In the genomic region with DNA sequence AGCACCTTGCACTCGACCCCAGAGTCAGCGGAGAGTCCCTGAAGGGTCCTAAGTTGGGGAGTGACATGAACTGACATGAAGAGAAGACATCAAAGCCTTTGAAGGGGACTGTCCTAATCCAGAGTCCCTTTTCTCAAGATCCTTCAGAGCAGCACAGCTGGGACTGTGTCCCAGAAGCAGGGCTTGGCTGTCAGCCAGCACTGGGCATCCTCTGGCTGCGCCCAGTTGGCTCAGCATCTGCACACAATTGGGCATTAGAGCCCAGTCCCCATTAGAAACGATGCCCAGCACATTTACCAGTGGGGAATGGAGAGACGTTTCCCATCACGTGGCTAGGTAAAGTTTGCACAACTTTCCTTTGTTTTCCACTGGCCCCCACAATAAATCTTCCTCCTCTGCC, we compare ENCODE assay signal across 13 mouse cellular contexts.
A peak's percentile ranks its signal among the peaks of the same experiment; 100 is the strongest.
DNase-seq lines count a peak whose midpoint lies in the region; ATAC-seq lines count a peak whose summit lies in the region.
"Had no signal": no experiment of that assay in that cellular context is flagged by ENCODE, and none has a peak within 500 bp of the region (broad histone marks: within the 10 kb centered on the region; RNA-seq: fewer than 3 reads in every experiment).

No protein-coding gene starts in this region.

- H3K4me3 ChIP-seq in embryonic facial prominence, embryonic 13.5 days = no peak overlapping the region
- no peak overlapping the region for H3K4me3 ChIP-seq in embryonic facial prominence, embryonic 10.5 days
- no peak overlapping the region for H3K4me3 ChIP-seq in embryonic facial prominence, embryonic 15.5 days (replicated peaks)
- H3K4me3 ChIP-seq: erythroblast, embryonic 14.5 days; heart, adult 2 months; midbrain, embryonic 12.5 days; stomach, embryonic 15.5 days had no signal

- H3K36me3 ChIP-seq in embryonic facial prominence, embryonic 13.5 days = no peaks in the 10 kb centered on the region
- H3K36me3 ChIP-seq in embryonic facial prominence, embryonic 10.5 days (replicated peaks) = no peaks in the 10 kb centered on the region
- no peaks in the 10 kb centered on the region for H3K36me3 ChIP-seq in embryonic facial prominence, embryonic 15.5 days
- H3K36me3 ChIP-seq: midbrain, embryonic 12.5 days; stomach, embryonic 15.5 days had no signal

- DNase-seq in embryonic facial prominence, embryonic 10.5 days (ENCODE audit: low spot score) = no peak
- DNase-seq in left cerebral cortex, adult 18-20 months (ENCODE audit: low spot score in 2 of 2) = peak; percentile 12 to 28
- no peak for DNase-seq in left cerebral cortex, adult 8-10 months (ENCODE audit: low spot score in 2 of 2)
- peak; percentile 54 for DNase-seq in right cerebral cortex, adult 18-20 months
- no peak for DNase-seq in spleen, postnatal 4 days (ENCODE audit: low spot score in 2 of 2)
- no peak for DNase-seq in embryo, embryonic 10 days (ENCODE audit: low spot score)

- H3K9ac ChIP-seq in embryonic facial prominence, embryonic 13.5 days = no peak overlapping the region
- no peak overlapping the region for H3K9ac ChIP-seq in embryonic facial prominence, embryonic 15.5 days
- H3K9ac ChIP-seq: midbrain, embryonic 12.5 days; stomach, embryonic 15.5 days had no signal

- H3K27ac ChIP-seq in embryonic facial prominence, embryonic 13.5 days = peak overlapping the region; percentile 68; the same call in 1 of the 2 replicates
- no peak overlapping the region for H3K27ac ChIP-seq in embryonic facial prominence, embryonic 10.5 days (replicated peaks)
- H3K27ac ChIP-seq in embryonic facial prominence, embryonic 15.5 days (replicated peaks) = 0 out of 2 replicates have a peak overlapping the region, but pooled peaks have one; percentile 48
- H3K27ac ChIP-seq: heart, adult 2 months; midbrain, embryonic 12.5 days; stomach, embryonic 15.5 days had no signal

- WGBS in embryonic facial prominence, embryonic 13.5 days = 54% methylated on average over 6 of the region's 6 CpGs
- WGBS in embryonic facial prominence, embryonic 10.5 days = 76% methylated on average over 6 of the region's 6 CpGs
- 53% methylated on average over 6 of the region's 6 CpGs for WGBS in embryonic facial prominence, embryonic 15.5 days

- H3K27me3 ChIP-seq in embryonic facial prominence, embryonic 13.5 days = no peaks in the 10 kb centered on the region; the same call in 1 of the 2 replicates
- no peaks in the 10 kb centered on the region; the same call in 1 of the 2 replicates for H3K27me3 ChIP-seq in embryonic facial prominence, embryonic 10.5 days (replicated peaks; ENCODE audit: low read depth, poor library complexity, severe bottlenecking)
- H3K27me3 ChIP-seq in embryonic facial prominence, embryonic 15.5 days = no peaks in the 10 kb centered on the region
- H3K27me3 ChIP-seq: Patski; stomach, embryonic 15.5 days had no signal

- H3K4me1 ChIP-seq in embryonic facial prominence, embryonic 13.5 days = peaks cover 67% of the 10 kb centered on the region
- peaks cover 46% of the 10 kb centered on the region for H3K4me1 ChIP-seq in embryonic facial prominence, embryonic 10.5 days
- H3K4me1 ChIP-seq in embryonic facial prominence, embryonic 15.5 days = peaks cover 43% of the 10 kb centered on the region
- H3K4me1 ChIP-seq: midbrain, embryonic 12.5 days; stomach, embryonic 15.5 days had no signal

- no peak overlapping the region for H3K4me2 ChIP-seq in embryonic facial prominence, embryonic 13.5 days
- no peak overlapping the region for H3K4me2 ChIP-seq in embryonic facial prominence, embryonic 15.5 days (replicated peaks)
- H3K4me2 ChIP-seq: midbrain, embryonic 12.5 days; stomach, embryonic 15.5 days had no signal

- H3K9me3 ChIP-seq in embryonic facial prominence, embryonic 13.5 days = no peaks in the 10 kb centered on the region
- no peaks in the 10 kb centered on the region for H3K9me3 ChIP-seq in embryonic facial prominence, embryonic 10.5 days
- no peaks in the 10 kb centered on the region for H3K9me3 ChIP-seq in embryonic facial prominence, embryonic 15.5 days (replicated peaks)
- H3K9me3 ChIP-seq: midbrain, embryonic 12.5 days; stomach, embryonic 15.5 days had no signal

- no peak for ATAC-seq in embryonic facial prominence, embryonic 13.5 days (ENCODE audit: insufficient number of reproducible peaks, insufficient read depth, low FRiP score, low TSS enrichment, low read depth)
- ATAC-seq in embryonic facial prominence, embryonic 15.5 days (ENCODE audit: insufficient number of reproducible peaks, low FRiP score, low TSS enrichment, low read depth) = no peak
- ATAC-seq: Patski had no signal

Comparison
In these comparisons a context has a peak if more than half of its experiments do, and no peak if none do; other contexts are left out.
1. DNase-seq: peak in left cerebral cortex, adult 18-20 months (2 of 2) and right cerebral cortex, adult 18-20 months (single experiment); none in embryonic facial prominence, embryonic 10.5 days (single experiment), left cerebral cortex, adult 8-10 months (0 of 2), spleen, postnatal 4 days (0 of 2) and embryo, embryonic 10 days (single experiment).